Comparison of ENCODE assay signal across 13 mouse cellular contexts in the genomic region with DNA sequence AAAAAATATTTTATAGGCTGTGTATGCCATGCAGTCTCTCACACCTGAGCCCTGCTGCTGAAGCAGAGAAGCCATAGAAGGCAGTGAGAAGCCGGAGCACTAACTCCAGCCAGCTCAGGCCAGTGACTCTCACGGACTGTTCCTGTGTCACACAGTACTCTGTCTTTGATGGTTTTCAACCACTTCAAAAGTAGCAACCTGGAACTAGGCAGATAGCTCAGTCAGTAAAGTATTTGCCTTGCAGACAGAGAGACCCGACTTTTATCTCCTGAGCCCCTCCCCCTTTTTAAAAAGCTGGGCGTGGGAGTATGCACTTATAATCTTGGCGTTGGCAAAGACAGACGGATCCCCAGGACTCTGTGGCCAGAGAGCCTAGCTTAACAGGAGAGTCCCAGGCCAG. TPM values are rescaled to one million over a fixed set of nuclear protein-coding genes. Genes with fewer than 3 reads are reported as not detected.
DNase-seq lines count a peak whose midpoint lies in the region; ATAC-seq and TF ChIP-seq lines count a peak whose summit lies in the region.
"Had no signal": no experiment of that assay in that cellular context is flagged by ENCODE, and none has a peak within 500 bp of the region (broad histone marks: within the 10 kb centered on the region; RNA-seq: fewer than 3 reads in every experiment).

No protein-coding gene starts in this region.

- WGBS in heart, embryonic 11.5 days (ENCODE audit: insufficient replicate concordance), result 13% methylated on average over 6 of the region's 6 CpGs
- WGBS in thymus, adult 2 months, result 3% methylated on average over 6 of the region's 6 CpGs

- intact Hi-C loops in left cerebral cortex, adult 2 months (cut with DNase I), result no loop called here
- intact Hi-C loops in left cerebral cortex, postnatal 36 days (cut with DNase I), result loop anchor here (5.0 kb wide), 1 partner anchor 37 kb away; no protein-coding TSS in a partner anchor

- no peak for ATAC-seq in heart, embryonic 11.5 days (replicated peaks; ENCODE audit: insufficient number of reproducible peaks, low FRiP score, low TSS enrichment)
- no peak for ATAC-seq in erythroid progenitor cell, adult 5-6 weeks (replicated peaks; ENCODE audit: low FRiP score, poor library complexity, severe bottlenecking)
- ATAC-seq: forebrain, embryonic 16.5 days; midbrain, embryonic 16.5 days had no signal

- no peak overlapping the region for H3K4me3 ChIP-seq in heart, embryonic 11.5 days (ENCODE audit: low read depth, low read length)
- H3K4me3 ChIP-seq in left cerebral cortex, adult 2 months, result no peak overlapping the region
- 0 out of 2 replicates have a peak overlapping the region, but pooled peaks have one; percentile 4 for H3K4me3 ChIP-seq in thymus, adult 2 months (ENCODE audit: control insufficient read depth, insufficient read depth, low read length)
- H3K4me3 ChIP-seq: liver, embryonic 15.5 days had no signal

- H3K27ac ChIP-seq in heart, embryonic 11.5 days (ENCODE audit: low read depth, low read length), result peak overlapping the region; percentile 42
- H3K27ac ChIP-seq in left cerebral cortex, adult 2 months, result peak overlapping the region; percentile 89
- peak overlapping the region; percentile 93 for H3K27ac ChIP-seq in thymus, adult 2 months (ENCODE audit: control insufficient read depth, insufficient read depth, low read length)
- H3K27ac ChIP-seq: macrophage had no signal

- H3K27me3 ChIP-seq in heart, embryonic 11.5 days (ENCODE audit: control insufficient read depth, insufficient read depth, low read length), result no peaks in the 10 kb centered on the region
- H3K27me3 ChIP-seq in thymus, adult 2 months (ENCODE audit: control insufficient read depth, insufficient read depth, low read length), result no peaks in the 10 kb centered on the region

- no peaks in the 10 kb centered on the region for H3K36me3 ChIP-seq in heart, embryonic 11.5 days (ENCODE audit: control insufficient read depth, insufficient read depth, low read length)
- no peaks in the 10 kb centered on the region for H3K36me3 ChIP-seq in thymus, adult 2 months (ENCODE audit: control insufficient read depth, insufficient read depth, low read length)
- H3K36me3 ChIP-seq: liver, embryonic 15.5 days had no signal

- H3K4me2 ChIP-seq in heart, embryonic 11.5 days, result peak overlapping the region; percentile 38
- H3K4me2 ChIP-seq: liver, embryonic 15.5 days had no signal

- peaks cover 20% of the 10 kb centered on the region for H3K4me1 ChIP-seq in heart, embryonic 11.5 days (ENCODE audit: control insufficient read depth, insufficient read depth, low read length)
- H3K4me1 ChIP-seq in thymus, adult 2 months (replicated peaks; ENCODE audit: control insufficient read depth, insufficient read depth, low read length), result peaks cover 61% of the 10 kb centered on the region
- H3K4me1 ChIP-seq: liver, embryonic 15.5 days had no signal

- no peak for DNase-seq in heart, adult 11 months
- no peak for DNase-seq in left cerebral cortex, adult 2 months (ENCODE audit: extremely low spot score in 1 of 2, low spot score in 2 of 2)
- no peak for DNase-seq in left cerebral cortex, postnatal 36 days (ENCODE audit: low spot score in 2 of 2)
- peak; percentile 44 for DNase-seq in T-cell, adult 2 months (ENCODE audit: low spot score)
- DNase-seq in thymus, adult 2 months, result peak; percentile 60
- no peak for DNase-seq in layer of hippocampus, postnatal 10 days (ENCODE audit: low spot score in 2 of 2)
- DNase-seq: adrenal gland, adult 2 months had no signal

- no peaks in the 10 kb centered on the region for H3K9me3 ChIP-seq in heart, embryonic 11.5 days (replicated peaks; ENCODE audit: control insufficient read depth, low read length)
- H3K9me3 ChIP-seq: liver, embryonic 15.5 days had no signal

- H3K9ac ChIP-seq in heart, embryonic 11.5 days (ENCODE audit: low read depth, low read length), result no peak overlapping the region
- H3K9ac ChIP-seq: liver, embryonic 15.5 days had no signal

- TF ChIP-seq POLR2A in thymus, adult 2 months (IDR thresholded peaks at IDR 0.05; ENCODE audit: control insufficient read depth, extremely low read depth, insufficient read depth, low read length, poor library complexity), result no peak

- TF ChIP-seq CTCF in left cerebral cortex, adult 2 months (IDR thresholded peaks at IDR 0.05), result no peak
- no peak for TF ChIP-seq CTCF in thymus, adult 2 months (IDR thresholded peaks at IDR 0.05; ENCODE audit: borderline replicate concordance, control insufficient read depth, extremely low read depth, insufficient read depth, low read length, poor library complexity)

RNA-seq across cellular contexts. Expression of a gene that starts 44.1 kb away (rescaled TPM):
- polyA plus RNA-seq in heart, embryonic 11.5 days (2014; fragmentation: Nextera tagmentation; extraction: Ambion mirVana), result 50.1 and 54.4 TPM in 2 replicates
- 1 to 10 TPM; 1.2 to 1.6 TPM for total RNA-seq in left cerebral cortex, adult 2 months (2021)
- 1 to 10 TPM; 1.6 to 2.2 TPM for total RNA-seq in left cerebral cortex, postnatal 36 days (2021)
- 26.2 and 32.5 TPM in 2 replicates for polyA plus RNA-seq in thymus, adult 2 months (2012; rRNA removed)
- total RNA-seq in erythroid progenitor cell, adult 5-6 weeks (2015; ENCODE audit: low replicate concordance), result 24.3 and 33.2 TPM in 2 replicates
- 26.9 and 28.9 TPM in 2 replicates for total RNA-seq in erythroid progenitor cell, adult 5-6 weeks (2017; ENCODE audit: low replicate concordance)
- total RNA-seq in layer of hippocampus, postnatal 10 days (2021), result 1 to 10 TPM; 1.5 to 2.1 TPM

RNA-seq across cellular contexts. Expression of a gene that starts 58.6 kb away (rescaled TPM):
- polyA plus RNA-seq in heart, embryonic 11.5 days (2014; fragmentation: Nextera tagmentation; extraction: Ambion mirVana), result 4.5 TPM in 2 replicates
- total RNA-seq in left cerebral cortex, adult 2 months (2021), result 100 to 1,000 TPM; 135 to 138 TPM
- total RNA-seq in left cerebral cortex, postnatal 36 days (2021), result 100 to 1,000 TPM; 125 to 129 TPM
- 55.8 and 61.4 TPM in 2 replicates for polyA plus RNA-seq in thymus, adult 2 months (2012; rRNA removed)
- total RNA-seq in erythroid progenitor cell, adult 5-6 weeks (2015; ENCODE audit: low replicate concordance), result 1.4 and 2.5 TPM in 2 replicates
- 1.7 and 2.3 TPM in 2 replicates for total RNA-seq in erythroid progenitor cell, adult 5-6 weeks (2017; ENCODE audit: low replicate concordance)
- total RNA-seq in layer of hippocampus, postnatal 10 days (2021), result 10 to 100 TPM; 63.1 to 68.0 TPM

Comparison
In these comparisons a context has a peak if more than half of its experiments do, and no peak if none do; other contexts are left out.
1. H3K27ac ChIP-seq: peak in every context shown above with its lines; median percentile 93 in thymus, adult 2 months; 89 in left cerebral cortex, adult 2 months; 42 in heart, embryonic 11.5 days.
2. DNase-seq: peak in T-cell, adult 2 months (single experiment) and thymus, adult 2 months (single experiment); none in heart, adult 11 months (single experiment), left cerebral cortex, adult 2 months (0 of 2), left cerebral cortex, postnatal 36 days (0 of 2) and layer of hippocampus, postnatal 10 days (0 of 2).
3. RNA of a gene that starts 44.1 kb away (total RNA-seq): 24.3 to 33.2 TPM in erythroid progenitor cell, adult 5-6 weeks; 1.6 to 2.2 TPM in left cerebral cortex, postnatal 36 days, 1.5 to 2.1 TPM in layer of hippocampus, postnatal 10 days and 1.2 to 1.6 TPM in left cerebral cortex, adult 2 months; every median in the first group is over 4 times any median in the second.
4. RNA of a gene that starts 58.6 kb away (total RNA-seq): 135 to 138 TPM in left cerebral cortex, adult 2 months, 125 to 129 TPM in left cerebral cortex, postnatal 36 days and 63.1 to 68.0 TPM in layer of hippocampus, postnatal 10 days; 1.4 to 2.5 TPM in erythroid progenitor cell, adult 5-6 weeks; every median in the first group is over 10 times any median in the second.